Mouse (Mus musculus) intestine, postnatal 0 days (tissue): Measurements from ENCODE around the gene Map3k11. TPM values are rescaled to one million over a fixed set of nuclear protein-coding genes. Genes with fewer than 3 reads are reported as not detected.
A peak's percentile ranks its signal among the peaks of the same experiment; 100 is the strongest.

Experiments used
- ATAC-seq: fragments of 200-750 bp; cut with Nextera tagmentation; 2 replicates; pipeline ENCODE4 v1.8.0; 2017; ENCODE audit warnings: mild to moderate bottlenecking, moderate TSS enrichment, moderate library complexity
- H3K27ac ChIP-seq: fragments of 300-500 bp; sonication (generic); 2 replicates; pipeline ENCODE4 v1.5.1; 2014; ENCODE audit warnings: mild to moderate bottlenecking, low read depth, low read length, moderate library complexity
- H3K27me3 ChIP-seq: fragments of 300-500 bp; sonication (generic); replicated peaks from 2 replicates; pipeline ENCODE4 v1.6.1; 2014; ENCODE audit warnings: low read length, mixed read lengths; ENCODE audit not compliant: control insufficient read depth, insufficient read depth
- H3K36me3 ChIP-seq: fragments of 300-500 bp; sonication (generic); 2 replicates; pipeline ENCODE4 v1.6.1; 2014; ENCODE audit warnings: mild to moderate bottlenecking, moderate library complexity; ENCODE audit not compliant: control insufficient read depth, insufficient read depth
- H3K4me1 ChIP-seq: fragments of 300-500 bp; sonication (generic); replicated peaks from 2 replicates; pipeline ENCODE4 v1.6.1; 2014; ENCODE audit warnings: antibody characterized with exemption, low read length, mixed read lengths; ENCODE audit not compliant: control insufficient read depth, insufficient read depth
- H3K4me2 ChIP-seq: fragments of 300-500 bp; sonication (generic); replicated peaks from 2 replicates; pipeline ENCODE4 v1.6.1; 2014; ENCODE audit warnings: low read depth, mild to moderate bottlenecking, moderate library complexity
- H3K4me3 ChIP-seq: fragments of 300-500 bp; sonication (generic); 2 replicates; pipeline ENCODE4 v1.5.1; 2014; ENCODE audit warnings: low read depth, low read length
- H3K9ac ChIP-seq: fragments of 300-500 bp; sonication (generic); 2 replicates; pipeline ENCODE4 v1.6.1; 2014; ENCODE audit warnings: mild to moderate bottlenecking, low read depth, low read length
- H3K9me3 ChIP-seq: fragments of 300-500 bp; sonication (generic); 2 replicates; pipeline ENCODE4 v1.6.1; 2016; ENCODE audit warnings: mixed run types; ENCODE audit not compliant: control insufficient read depth
- CTCF ChIP-seq: sonication (generic); IDR thresholded peaks from 2 replicates; pipeline ENCODE4 v1.5.1; 2016; ENCODE audit warnings: low read depth, mild to moderate bottlenecking, control low read depth, antibody characterized with exemption, moderate library complexity
- WGBS: fragments of 180-500 bp; shearing (Covaris S2); extraction: QIAGEN DNeasy Blood & Tissue Kit; methylation state at CpG from one replicate; pipeline ENCODE4 v1.1.7; 2014; 5-methylcytosine and 5-hydroxymethylcytosine counted together
- polyA plus RNA-seq: library from polyadenylated mRNA; unstranded; fragments of >200 nt; fragmentation: Nextera tagmentation; extraction: Ambion mirVana; gene quantifications from 2 replicates; pipeline ENCODE4 v1.2.1, GENCODE M21; 2015

Map3k11 gene
- polyA plus RNA-seq, 1 experiment from 2014 or later, result 29.4 TPM

DNA sequence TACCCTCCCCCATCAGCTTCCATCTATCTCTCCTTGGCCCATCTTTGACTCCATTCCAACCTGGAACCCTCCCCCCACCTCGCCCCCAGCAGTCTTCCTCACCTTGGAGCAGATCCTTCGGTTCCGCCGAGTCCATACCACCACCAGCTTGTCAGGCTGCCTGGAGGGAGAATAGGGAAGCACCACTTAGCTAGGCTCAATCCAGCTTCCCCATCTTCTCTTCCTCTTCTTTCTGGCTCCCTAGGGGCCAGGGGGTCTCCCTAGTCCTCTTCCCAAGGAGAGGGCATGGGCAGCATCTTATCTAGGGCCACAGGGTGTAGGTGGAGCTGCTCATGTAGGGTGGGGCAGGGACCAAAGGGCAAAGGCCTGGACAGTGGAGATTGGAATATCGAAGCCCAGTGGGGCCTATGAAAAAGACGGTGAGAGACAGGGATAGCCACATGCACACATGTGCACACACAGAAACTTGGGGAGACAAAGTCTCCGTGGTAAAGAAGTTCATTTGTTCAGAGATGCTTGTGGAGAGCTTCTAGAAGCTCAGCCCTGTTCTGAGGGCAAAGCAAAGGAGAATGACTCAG lies 34.4 kb downstream of the Map3k11 start:
- H3K4me2 ChIP-seq, result peak overlapping the region; percentile 69
- H3K9ac ChIP-seq, result no peak overlapping the region
- ATAC-seq, result no peak
- H3K27me3 ChIP-seq, result no peaks in the 10 kb centered on the region
- TF ChIP-seq CTCF, result no peak
- no peak overlapping the region for H3K4me3 ChIP-seq
- H3K9me3 ChIP-seq, result no peaks in the 10 kb centered on the region
- H3K27ac ChIP-seq, result peak overlapping the region; percentile 55
- H3K4me1 ChIP-seq, result peaks cover 5% of the 10 kb centered on the region; the same call in 1 of the 2 replicates
- WGBS, result 63% methylated on average over 7 of the region's 7 CpGs
- H3K36me3 ChIP-seq, result peaks cover 46% of the 10 kb centered on the region

- Histone ChIP-seq H3K4me2 (peak overlapping the region; percentile 69), H3K9me3 (no peaks in the 10 kb centered on the region), H3K4me3 (peak overlapping the region; percentile 50), H3K27me3 (no peaks in the 10 kb centered on the region), H3K27ac (peak overlapping the region; percentile 84), H3K36me3 (peaks cover 38% of the 10 kb centered on the region), H3K9ac (no peak overlapping the region), H3K4me1 (peaks cover 14% of the 10 kb centered on the region)
- TF ChIP-seq CTCF, result no peak
- ATAC-seq, result peak; percentile 4
- 35% methylated on average over 4 of the region's 4 CpGs for WGBS
Observed at GRCm38 (mm10) chr19:5723934-5724548, 35.5 kb downstream of the Map3k11 start.

GRCm38 (mm10) chr19:5724549-5724941 lies 36.0 kb downstream of the Map3k11 start:
- TF ChIP-seq CTCF, result no peak
- Histone ChIP-seq H3K4me3 (peak overlapping the region; percentile 50), H3K9ac (peak overlapping the region; percentile 47; the same call in 1 of the 2 replicates), H3K4me2 (peak overlapping the region; percentile 69), H3K27ac (peak overlapping the region; percentile 84), H3K9me3 (no peaks in the 10 kb centered on the region), H3K4me1 (peaks cover 14% of the 10 kb centered on the region), H3K36me3 (peaks cover 33% of the 10 kb centered on the region), H3K27me3 (no peaks in the 10 kb centered on the region)
- 18% methylated on average over 7 of the region's 7 CpGs for WGBS
- ATAC-seq, result peak; percentile 77

DNA sequence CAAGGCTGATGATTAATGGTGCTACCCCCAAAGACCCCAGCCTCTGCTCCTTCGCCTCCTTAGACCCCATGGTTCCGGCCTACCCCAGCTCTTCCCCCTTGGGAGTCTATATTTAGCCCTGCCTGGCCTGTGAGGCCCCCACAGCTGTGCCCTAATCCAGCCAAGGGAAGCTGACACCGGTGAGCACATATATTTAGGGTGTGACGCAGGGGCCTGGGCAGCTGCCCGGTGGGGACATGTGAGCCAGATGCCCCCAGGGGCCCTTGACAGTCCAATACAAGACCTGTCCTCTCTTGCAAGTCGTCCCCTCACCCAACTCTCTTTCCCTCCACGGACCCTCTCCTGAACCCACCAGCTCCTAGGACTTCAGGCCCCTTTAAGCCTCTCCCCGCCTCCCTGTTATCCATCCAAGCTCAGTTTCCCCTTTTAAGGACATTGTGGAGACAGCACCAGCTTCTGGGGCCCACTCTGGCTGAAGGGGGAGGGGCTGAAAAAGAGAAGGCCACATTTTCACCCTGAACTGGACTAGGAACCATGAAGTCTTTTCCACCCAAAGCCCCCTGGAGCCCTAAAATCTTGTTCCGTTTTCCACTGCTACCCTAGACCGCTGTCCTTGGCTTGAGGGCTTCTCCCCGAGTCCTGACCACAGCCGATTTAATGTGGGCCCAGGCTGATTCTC lies 36.6 kb downstream of the Map3k11 start:
- ATAC-seq, result 0 out of 2 replicates have a peak, but pooled peaks have one; percentile 1
- peak overlapping the region; percentile 84 for H3K27ac ChIP-seq
- H3K4me1 ChIP-seq, result peaks cover 14% of the 10 kb centered on the region

GRCm38 (mm10) chr19:5725767-5726515 lies 37.4 kb downstream of the Map3k11 start, which contains the start of gene Ehbp1l1:
Ehbp1l1 (minus strand) TSS chr19:5726317.
- Histone ChIP-seq H3K4me1 (peaks cover 14% of the 10 kb centered on the region), H3K9ac (peak within 1 kb of the TSS; percentile 47), H3K9me3 (no peaks in the 10 kb centered on the region), H3K4me3 (peak within 1 kb of the TSS; percentile 50), H3K36me3 (peaks cover 19% of the 10 kb centered on the region), H3K27me3 (no peaks in the 10 kb centered on the region), H3K27ac (peak within 1 kb of the TSS; percentile 84), H3K4me2 (peak within 1 kb of the TSS; percentile 95)
- peak; percentile 31; the same call in 1 of the 2 replicates for ATAC-seq
- TF ChIP-seq CTCF, result 0 out of 2 replicates have a peak, but pooled peaks have one; percentile 19
- 7% methylated on average over 48 of the region's 49 CpGs for WGBS

More for the DNA sequence above, 36.6 kb downstream of the Map3k11 start:
- Histone ChIP-seq H3K27me3 (no peaks in the 10 kb centered on the region), H3K9me3 (no peaks in the 10 kb centered on the region), H3K4me3 (peak overlapping the region; percentile 50), H3K36me3 (peaks cover 27% of the 10 kb centered on the region), H3K4me2 (peak overlapping the region; percentile 69), H3K9ac (peak overlapping the region; percentile 47)
- 50% methylated on average over 12 of the region's 12 CpGs for WGBS
- no peak for TF ChIP-seq CTCF
